Mouse (Mus musculus) limb, embryonic 15.5 days (tissue): ENCODE measurements at regions not wholly inside any gene's neighbourhood (a gene's known extent, or its start where the extent isn't known, plus 50 kb on each side); places are given as distances from the start of the nearest gene placed in this dataset.
"Not testable (repeated sequence)": the region's sequence is repeated elsewhere in the genome, so short reads cannot be mapped to it uniquely, and the experiment has no call there.

Source experiments
- ATAC-seq: fragments of 200-750 bp; cut with Nextera tagmentation; 2 replicates; pipeline ENCODE4 v1.8.0; 2017; ENCODE audit warnings: low read depth, moderate TSS enrichment; ENCODE audit not compliant: insufficient number of reproducible peaks, low FRiP score, low TSS enrichment
- H3K27ac ChIP-seq: fragments of 300-500 bp; sonication (generic); 2 replicates; pipeline ENCODE4 v1.5.1; 2015; ENCODE audit warnings: moderate library complexity, mild to moderate bottlenecking, inconsistent platforms
- H3K27me3 ChIP-seq: fragments of 300-500 bp; sonication (generic); 2 replicates; pipeline ENCODE4 v1.6.1; 2015; ENCODE audit warnings: inconsistent platforms
- H3K36me3 ChIP-seq: fragments of 300-500 bp; sonication (generic); 2 replicates; pipeline ENCODE4 v1.6.1; 2015; ENCODE audit warnings: inconsistent platforms
- H3K4me1 ChIP-seq: fragments of 300-500 bp; sonication (generic); 2 replicates; pipeline ENCODE4 v1.6.1; 2015; ENCODE audit warnings: inconsistent platforms
- H3K4me2 ChIP-seq: fragments of 300-500 bp; sonication (generic); 2 replicates; pipeline ENCODE4 v1.6.1; 2015; ENCODE audit warnings: mild to moderate bottlenecking, inconsistent platforms
- H3K4me3 ChIP-seq: fragments of 300-500 bp; sonication (generic); 2 replicates; pipeline ENCODE4 v1.5.1; 2015; ENCODE audit warnings: mild to moderate bottlenecking, inconsistent platforms
- H3K9ac ChIP-seq: fragments of 300-500 bp; sonication (generic); 2 replicates; pipeline ENCODE4 v1.6.1; 2015; ENCODE audit warnings: inconsistent platforms
- H3K9me3 ChIP-seq: fragments of 300-500 bp; sonication (generic); 2 replicates; pipeline ENCODE4 v1.6.1; 2016; ENCODE audit warnings: inconsistent platforms
- WGBS: fragments of 180-500 bp; shearing (Covaris S2); methylation state at CpG from one replicate; pipeline ENCODE4 v1.1.7; 2015; 5-methylcytosine and 5-hydroxymethylcytosine counted together

- WGBS, result 81% methylated on average over 9 of the region's 9 CpGs
- Histone ChIP-seq H3K9ac (no peak overlapping the region), H3K9me3 (no peaks in the 10 kb centered on the region), H3K4me2 (no peak overlapping the region), H3K36me3 (no peaks in the 10 kb centered on the region), H3K4me3 (no peak overlapping the region), H3K27ac (no peak overlapping the region), H3K4me1 (peaks cover 4% of the 10 kb centered on the region; the same call in 1 of the 2 replicates), H3K27me3 (no peaks in the 10 kb centered on the region)
- ATAC-seq, result no peak
These were observed 89.0 kb downstream of the Akr1d1 start for GRCm38 (mm10) chr6:37618990-37619389.

- Histone ChIP-seq H3K36me3 (no peaks in the 10 kb centered on the region), H3K27me3 (no peaks in the 10 kb centered on the region), H3K9ac (no peak overlapping the region), H3K4me2 (no peak overlapping the region), H3K27ac (no peak overlapping the region), H3K4me3 (no peak overlapping the region), H3K4me1 (peaks cover 4% of the 10 kb centered on the region; the same call in 1 of the 2 replicates), H3K9me3 (no peaks in the 10 kb centered on the region)
- WGBS, result 30% methylated on average over 7 of the region's 7 CpGs
- no peak for ATAC-seq
These were observed 91.5 kb downstream of the Akr1d1 start for GRCm38 (mm10) chr6:37621364-37622029.

- Histone ChIP-seq H3K9me3 (no peaks in the 10 kb centered on the region), H3K9ac (no peak overlapping the region), H3K4me3 (no peak overlapping the region), H3K27me3 (no peaks in the 10 kb centered on the region), H3K4me1 (peaks cover 4% of the 10 kb centered on the region; the same call in 1 of the 2 replicates), H3K4me2 (no peak overlapping the region), H3K36me3 (no peaks in the 10 kb centered on the region), H3K27ac (no peak overlapping the region)
- WGBS, result 83% methylated on average over 2 of the region's 2 CpGs
- no peak for ATAC-seq
These were observed 92.3 kb downstream of the Akr1d1 start for GRCm38 (mm10) chr6:37622273-37622672.

GRCm38 (mm10) chr6:37627206-37627605, 97.2 kb downstream of the Akr1d1 start:
- no peaks in the 10 kb centered on the region for H3K4me1 ChIP-seq
- H3K9me3 ChIP-seq, result no peaks in the 10 kb centered on the region
- H3K36me3 ChIP-seq, result no peaks in the 10 kb centered on the region
- WGBS, result 77% methylated on average over 5 of the region's 5 CpGs
- no peak overlapping the region for H3K9ac ChIP-seq
- no peak overlapping the region for H3K4me3 ChIP-seq
- no peak overlapping the region for H3K27ac ChIP-seq
- H3K4me2 ChIP-seq, result no peak overlapping the region
- no peaks in the 10 kb centered on the region for H3K27me3 ChIP-seq
- ATAC-seq, result no peak

- Histone ChIP-seq H3K9me3 (no peaks in the 10 kb centered on the region), H3K4me3 (no peak overlapping the region), H3K27ac (no peak overlapping the region), H3K4me2 (no peak overlapping the region), H3K9ac (no peak overlapping the region), H3K27me3 (no peaks in the 10 kb centered on the region), H3K36me3 (no peaks in the 10 kb centered on the region), H3K4me1 (no peaks in the 10 kb centered on the region)
- WGBS, result 81% methylated on average over 1 of the region's 1 CpGs
- no peak for ATAC-seq
These were observed 104.0 kb downstream of the Akr1d1 start for GRCm38 (mm10) chr6:37633948-37634347.

GRCm38 (mm10) chr6:37642066-37642465, 112.1 kb downstream of the Akr1d1 start:
- H3K4me3 ChIP-seq, result no peak overlapping the region
- H3K4me1 ChIP-seq, result peaks cover 4% of the 10 kb centered on the region; the same call in 1 of the 2 replicates
- H3K4me2 ChIP-seq, result no peak overlapping the region
- ATAC-seq, result no peak
- H3K36me3 ChIP-seq, result no peaks in the 10 kb centered on the region
- H3K27me3 ChIP-seq, result no peaks in the 10 kb centered on the region
- no peak overlapping the region for H3K27ac ChIP-seq
- H3K9me3 ChIP-seq, result no peaks in the 10 kb centered on the region
- no peak overlapping the region for H3K9ac ChIP-seq
- WGBS, result 27% methylated on average over 4 of the region's 4 CpGs

- Histone ChIP-seq H3K36me3 (no peaks in the 10 kb centered on the region), H3K4me3 (no peak overlapping the region), H3K27ac (no peak overlapping the region), H3K27me3 (no peaks in the 10 kb centered on the region), H3K4me2 (no peak overlapping the region), H3K4me1 (peaks cover 4% of the 10 kb centered on the region; the same call in 1 of the 2 replicates), H3K9ac (no peak overlapping the region), H3K9me3 (no peaks in the 10 kb centered on the region)
- 60% methylated on average over 8 of the region's 8 CpGs for WGBS
- no peak for ATAC-seq
These were observed 112.7 kb downstream of the Akr1d1 start for GRCm38 (mm10) chr6:37642701-37643121.

GRCm38 (mm10) chr6:37643176-37643575, 113.2 kb downstream of the Akr1d1 start:
- H3K27me3 ChIP-seq, result no peaks in the 10 kb centered on the region
- H3K4me1 ChIP-seq, result peaks cover 4% of the 10 kb centered on the region; the same call in 1 of the 2 replicates
- H3K4me3 ChIP-seq, result no peak overlapping the region
- WGBS, result 65% methylated on average over 4 of the region's 4 CpGs
- H3K4me2 ChIP-seq, result no peak overlapping the region
- no peaks in the 10 kb centered on the region for H3K9me3 ChIP-seq
- ATAC-seq, result no peak
- H3K9ac ChIP-seq, result no peak overlapping the region
- H3K27ac ChIP-seq, result no peak overlapping the region
- no peaks in the 10 kb centered on the region for H3K36me3 ChIP-seq

GRCm38 (mm10) chr6:37643718-37644117, 113.7 kb downstream of the Akr1d1 start:
- Histone ChIP-seq H3K4me3 (no peak overlapping the region), H3K9ac (no peak overlapping the region), H3K36me3 (no peaks in the 10 kb centered on the region), H3K4me1 (peaks cover 4% of the 10 kb centered on the region; the same call in 1 of the 2 replicates), H3K9me3 (no peaks in the 10 kb centered on the region), H3K4me2 (no peak overlapping the region), H3K27ac (no peak overlapping the region), H3K27me3 (no peaks in the 10 kb centered on the region)
- WGBS, result 50% methylated on average over 2 of the region's 2 CpGs
- no peak for ATAC-seq

GRCm38 (mm10) chr6:37645551-37645950, 115.6 kb downstream of the Akr1d1 start:
- H3K27me3 ChIP-seq, result no peaks in the 10 kb centered on the region
- no peak for ATAC-seq
- H3K27ac ChIP-seq, result no peak overlapping the region
- H3K4me2 ChIP-seq, result no peak overlapping the region
- no peak overlapping the region for H3K9ac ChIP-seq
- H3K9me3 ChIP-seq, result no peaks in the 10 kb centered on the region
- no peaks in the 10 kb centered on the region for H3K36me3 ChIP-seq
- no peak overlapping the region for H3K4me3 ChIP-seq
- 44% methylated on average over 14 of the region's 14 CpGs for WGBS
- H3K4me1 ChIP-seq, result peaks cover 4% of the 10 kb centered on the region; the same call in 1 of the 2 replicates

GRCm38 (mm10) chr6:37657300-37657699, 127.3 kb downstream of the Akr1d1 start:
- not testable (repeated sequence) for H3K4me3 ChIP-seq, H3K27me3 ChIP-seq, H3K27ac ChIP-seq, H3K4me2 ChIP-seq, H3K9me3 ChIP-seq, ATAC-seq, H3K9ac ChIP-seq, H3K36me3 ChIP-seq, H3K4me1 ChIP-seq
- WGBS, result 90% methylated on average over 3 of the region's 3 CpGs

- H3K4me1 ChIP-seq, result no peaks in the 10 kb centered on the region
- WGBS, result 55% methylated on average over 6 of the region's 6 CpGs
- no peak overlapping the region for H3K4me3 ChIP-seq
- H3K9ac ChIP-seq, result no peak overlapping the region
- no peak overlapping the region for H3K4me2 ChIP-seq
- no peak overlapping the region for H3K27ac ChIP-seq
- no peaks in the 10 kb centered on the region for H3K9me3 ChIP-seq
- no peak for ATAC-seq
- H3K27me3 ChIP-seq, result no peaks in the 10 kb centered on the region
- H3K36me3 ChIP-seq, result no peaks in the 10 kb centered on the region
These were observed 128.2 kb downstream of the Akr1d1 start for GRCm38 (mm10) chr6:37658021-37658650.
